Mouse (Mus musculus): ENCODE data around the gene Hexb. TPM values are rescaled to one million over a fixed set of nuclear protein-coding genes. Genes with fewer than 3 reads are reported as not detected.

Hexb gene
- polyA plus RNA-seq, 1 experiment from 2014 or later, result 34.2 TPM

GRCm38 (mm10) chr13:97196186-97196924 lies 1.8 kb downstream of the Hexb start:
- Histone ChIP-seq H3K4me2 (ENCODE audit: low read depth, low read length) (no peak overlapping the region), H3K4me1 (replicated peaks; ENCODE audit: control insufficient read depth, insufficient read depth, low read length) (0 out of 2 replicates have a peak, but pooled peaks cover 2% of the 10 kb centered on the region), H3K4me3 (ENCODE audit: low read length) (no peak overlapping the region), H3K36me3 (ENCODE audit: control insufficient read depth, insufficient read depth, low read length) (no peaks in the 10 kb centered on the region), H3K27me3 (ENCODE audit: control insufficient read depth, insufficient read depth, low read depth, low read length) (no peaks in the 10 kb centered on the region), H3K27ac (ENCODE audit: low read length) (no peak overlapping the region), H3K9ac (ENCODE audit: low read length) (no peak overlapping the region), H3K9me3 (ENCODE audit: control insufficient read depth, low read length) (no peaks in the 10 kb centered on the region)
- no peak for ATAC-seq (ENCODE audit: low read depth)
- WGBS, result 80% methylated on average over 12 of the region's 12 CpGs

- Histone ChIP-seq H3K27me3 (ENCODE audit: control insufficient read depth, insufficient read depth, low read depth, low read length) (no peaks in the 10 kb centered on the region), H3K36me3 (ENCODE audit: control insufficient read depth, insufficient read depth, low read length) (no peaks in the 10 kb centered on the region), H3K4me1 (replicated peaks; ENCODE audit: control insufficient read depth, insufficient read depth, low read length) (0 out of 2 replicates have a peak, but pooled peaks cover 2% of the 10 kb centered on the region), H3K4me3 (ENCODE audit: low read length) (no peak overlapping the region), H3K9me3 (ENCODE audit: control insufficient read depth, low read length) (no peaks in the 10 kb centered on the region), H3K27ac (ENCODE audit: low read length) (no peak overlapping the region), H3K4me2 (ENCODE audit: low read depth, low read length) (no peak overlapping the region), H3K9ac (ENCODE audit: low read length) (no peak overlapping the region)
- WGBS, result 35% methylated on average over 7 of the region's 7 CpGs
- ATAC-seq (ENCODE audit: low read depth), result peak; percentile 53; the same call in 1 of the 2 replicates
Measured at GRCm38 (mm10) chr13:97193420-97193819, 4.7 kb downstream of the Hexb start.

- Histone ChIP-seq H3K27ac (ENCODE audit: low read length) (no peak overlapping the region), H3K4me1 (replicated peaks; ENCODE audit: control insufficient read depth, insufficient read depth, low read length) (no peaks in the 10 kb centered on the region), H3K27me3 (ENCODE audit: control insufficient read depth, insufficient read depth, low read depth, low read length) (no peaks in the 10 kb centered on the region), H3K4me3 (ENCODE audit: low read length) (no peak overlapping the region), H3K36me3 (ENCODE audit: control insufficient read depth, insufficient read depth, low read length) (no peaks in the 10 kb centered on the region), H3K9me3 (ENCODE audit: control insufficient read depth, low read length) (no peaks in the 10 kb centered on the region), H3K9ac (ENCODE audit: low read length) (no peak overlapping the region), H3K4me2 (ENCODE audit: low read depth, low read length) (no peak overlapping the region)
- no peak for ATAC-seq (ENCODE audit: low read depth)
- 89% methylated on average over 11 of the region's 11 CpGs for WGBS
Measured at GRCm38 (mm10) chr13:97192649-97193048, 5.5 kb downstream of the Hexb start.

- Histone ChIP-seq H3K4me2 (ENCODE audit: low read depth, low read length) (no peak overlapping the region), H3K27ac (ENCODE audit: low read length) (no peak overlapping the region), H3K36me3 (ENCODE audit: control insufficient read depth, insufficient read depth, low read length) (no peaks in the 10 kb centered on the region; the same call in 1 of the 2 replicates), H3K4me3 (ENCODE audit: low read length) (no peak overlapping the region), H3K4me1 (replicated peaks; ENCODE audit: control insufficient read depth, insufficient read depth, low read length) (no peaks in the 10 kb centered on the region), H3K9ac (ENCODE audit: low read length) (no peak overlapping the region), H3K27me3 (ENCODE audit: control insufficient read depth, insufficient read depth, low read depth, low read length) (no peaks in the 10 kb centered on the region), H3K9me3 (ENCODE audit: control insufficient read depth, low read length) (no peaks in the 10 kb centered on the region)
- WGBS, result 81% methylated on average over 5 of the region's 5 CpGs
- ATAC-seq (ENCODE audit: low read depth), result no peak
Measured at GRCm38 (mm10) chr13:97187693-97188092, 10.5 kb downstream of the Hexb start.

GRCm38 (mm10) chr13:97186346-97186745 lies 11.8 kb downstream of the Hexb start:
- H3K27ac ChIP-seq (ENCODE audit: low read length), result no peak overlapping the region
- no peaks in the 10 kb centered on the region for H3K27me3 ChIP-seq (ENCODE audit: control insufficient read depth, insufficient read depth, low read depth, low read length)
- 60% methylated on average over 4 of the region's 4 CpGs for WGBS
- H3K4me2 ChIP-seq (ENCODE audit: low read depth, low read length), result no peak overlapping the region
- no peaks in the 10 kb centered on the region for H3K9me3 ChIP-seq (ENCODE audit: control insufficient read depth, low read length)
- H3K9ac ChIP-seq (ENCODE audit: low read length), result no peak overlapping the region
- H3K4me1 ChIP-seq (replicated peaks; ENCODE audit: control insufficient read depth, insufficient read depth, low read length), result no peaks in the 10 kb centered on the region
- 0 out of 2 replicates have a peak, but pooled peaks have one; percentile 28 for ATAC-seq (ENCODE audit: low read depth)
- no peaks in the 10 kb centered on the region; the same call in 1 of the 2 replicates for H3K36me3 ChIP-seq (ENCODE audit: control insufficient read depth, insufficient read depth, low read length)
- H3K4me3 ChIP-seq (ENCODE audit: low read length), result no peak overlapping the region

GRCm38 (mm10) chr13:97184656-97185055 lies 13.5 kb downstream of the Hexb start:
- WGBS, result 42% methylated on average over 5 of the region's 5 CpGs
- H3K4me3 ChIP-seq (ENCODE audit: low read length), result no peak overlapping the region
- H3K4me2 ChIP-seq (ENCODE audit: low read depth, low read length), result no peak overlapping the region
- no peaks in the 10 kb centered on the region for H3K27me3 ChIP-seq (ENCODE audit: control insufficient read depth, insufficient read depth, low read depth, low read length)
- H3K27ac ChIP-seq (ENCODE audit: low read length), result no peak overlapping the region
- no peaks in the 10 kb centered on the region for H3K4me1 ChIP-seq (replicated peaks; ENCODE audit: control insufficient read depth, insufficient read depth, low read length)
- no peaks in the 10 kb centered on the region for H3K9me3 ChIP-seq (ENCODE audit: control insufficient read depth, low read length)
- no peak overlapping the region for H3K9ac ChIP-seq (ENCODE audit: low read length)
- H3K36me3 ChIP-seq (ENCODE audit: control insufficient read depth, insufficient read depth, low read length), result no peaks in the 10 kb centered on the region; the same call in 1 of the 2 replicates
- no peak for ATAC-seq (ENCODE audit: low read depth)

GRCm38 (mm10) chr13:97184168-97184567 lies 14.0 kb downstream of the Hexb start:
- Histone ChIP-seq H3K9me3 (ENCODE audit: control insufficient read depth, low read length) (no peaks in the 10 kb centered on the region), H3K36me3 (ENCODE audit: control insufficient read depth, insufficient read depth, low read length) (no peaks in the 10 kb centered on the region; the same call in 1 of the 2 replicates), H3K4me1 (replicated peaks; ENCODE audit: control insufficient read depth, insufficient read depth, low read length) (no peaks in the 10 kb centered on the region), H3K27me3 (ENCODE audit: control insufficient read depth, insufficient read depth, low read depth, low read length) (no peaks in the 10 kb centered on the region), H3K4me3 (ENCODE audit: low read length) (no peak overlapping the region), H3K4me2 (ENCODE audit: low read depth, low read length) (no peak overlapping the region), H3K27ac (ENCODE audit: low read length) (no peak overlapping the region), H3K9ac (ENCODE audit: low read length) (no peak overlapping the region)
- WGBS, result 63% methylated on average over 2 of the region's 2 CpGs
- no peak for ATAC-seq (ENCODE audit: low read depth)

- H3K9ac ChIP-seq (ENCODE audit: low read length), result no peak overlapping the region
- H3K27ac ChIP-seq (ENCODE audit: low read length), result no peak overlapping the region
- 70% methylated on average over 4 of the region's 4 CpGs for WGBS
- no peaks in the 10 kb centered on the region for H3K9me3 ChIP-seq (ENCODE audit: control insufficient read depth, low read length)
- no peaks in the 10 kb centered on the region for H3K4me1 ChIP-seq (replicated peaks; ENCODE audit: control insufficient read depth, insufficient read depth, low read length)
- H3K27me3 ChIP-seq (ENCODE audit: control insufficient read depth, insufficient read depth, low read depth, low read length), result no peaks in the 10 kb centered on the region
- H3K4me3 ChIP-seq (ENCODE audit: low read length), result no peak overlapping the region
- H3K4me2 ChIP-seq (ENCODE audit: low read depth, low read length), result no peak overlapping the region
- H3K36me3 ChIP-seq (ENCODE audit: control insufficient read depth, insufficient read depth, low read length), result peaks cover 4% of the 10 kb centered on the region
- ATAC-seq (ENCODE audit: low read depth), result no peak
Measured at GRCm38 (mm10) chr13:97182821-97183220, 15.3 kb downstream of the Hexb start.

GRCm38 (mm10) chr13:97180113-97180828 lies 17.9 kb downstream of the Hexb start:
- no peaks in the 10 kb centered on the region for H3K4me1 ChIP-seq (replicated peaks; ENCODE audit: control insufficient read depth, insufficient read depth, low read length)
- no peak for ATAC-seq (ENCODE audit: low read depth)
- H3K27me3 ChIP-seq (ENCODE audit: control insufficient read depth, insufficient read depth, low read depth, low read length), result no peaks in the 10 kb centered on the region
- no peak overlapping the region for H3K9ac ChIP-seq (ENCODE audit: low read length)
- H3K4me3 ChIP-seq (ENCODE audit: low read length), result no peak overlapping the region
- peaks cover 7% of the 10 kb centered on the region for H3K36me3 ChIP-seq (ENCODE audit: control insufficient read depth, insufficient read depth, low read length)
- 78% methylated on average over 6 of the region's 6 CpGs for WGBS
- H3K9me3 ChIP-seq (ENCODE audit: control insufficient read depth, low read length), result no peaks in the 10 kb centered on the region
- H3K27ac ChIP-seq (ENCODE audit: low read length), result no peak overlapping the region
- H3K4me2 ChIP-seq (ENCODE audit: low read depth, low read length), result no peak overlapping the region
